Mouse (Mus musculus) limb, embryonic 14.5 days (tissue): ENCODE measurements around the gene Nkap. TPM values are rescaled to one million over a fixed set of nuclear protein-coding genes. Genes with fewer than 3 reads are reported as not detected.
"Not testable (repeated sequence)": the region's sequence is repeated elsewhere in the genome, so short reads cannot be mapped to it uniquely, and the experiment has no call there.

ENCODE experiments used
- ATAC-seq: fragments of 200-750 bp; cut with Nextera tagmentation; 2 replicates; pipeline ENCODE4 v1.8.0; 2017; ENCODE audit warnings: low read depth, moderate number of reproducible peaks, moderate TSS enrichment; ENCODE audit not compliant: low FRiP score
- DNase-seq: peaks from one replicate; pipeline ENCODE4 v3.0.0-alpha.2; 2015; ENCODE audit warnings: low spot score
- H3K27ac ChIP-seq: fragments of 300-500 bp; sonication (generic); replicated peaks from 2 replicates; pipeline ENCODE4 v1.5.1; 2014; ENCODE audit warnings: low read depth, mild to moderate bottlenecking, low read length, moderate library complexity, mixed read lengths
- H3K27me3 ChIP-seq: fragments of 300-500 bp; sonication (generic); 2 replicates; pipeline ENCODE4 v1.6.1; 2014; ENCODE audit warnings: low read length, mixed read lengths; ENCODE audit not compliant: control insufficient read depth, insufficient read depth
- H3K36me3 ChIP-seq: fragments of 300-500 bp; sonication (generic); 2 replicates; pipeline ENCODE4 v1.6.1; 2014; ENCODE audit warnings: mild to moderate bottlenecking, low read length, moderate library complexity, mixed read lengths; ENCODE audit not compliant: control insufficient read depth, insufficient read depth
- H3K4me1 ChIP-seq: fragments of 300-500 bp; sonication (generic); 2 replicates; pipeline ENCODE4 v1.6.1; 2014; ENCODE audit warnings: antibody characterized with exemption, low read length, mixed read lengths; ENCODE audit not compliant: control insufficient read depth, insufficient read depth
- H3K4me2 ChIP-seq: fragments of 300-500 bp; sonication (generic); replicated peaks from 2 replicates; pipeline ENCODE4 v1.6.1; 2014; ENCODE audit warnings: low read depth, mild to moderate bottlenecking, low read length, moderate library complexity; ENCODE audit not compliant: severe bottlenecking
- H3K4me3 ChIP-seq: fragments of 300-500 bp; sonication (generic); replicated peaks from 2 replicates; pipeline ENCODE4 v1.5.1; 2014; ENCODE audit warnings: low read length
- H3K9ac ChIP-seq: fragments of 300-500 bp; sonication (generic); 2 replicates; pipeline ENCODE4 v1.6.1; 2014; ENCODE audit warnings: mild to moderate bottlenecking, low read depth, low read length, moderate library complexity; ENCODE audit not compliant: severe bottlenecking
- H3K9me3 ChIP-seq: fragments of 300-500 bp; sonication (generic); 2 replicates; pipeline ENCODE4 v1.6.1; 2016; ENCODE audit warnings: low read length; ENCODE audit not compliant: control insufficient read depth
- POLR2A ChIP-seq: fragments of 200-500 bp; IDR thresholded peaks from 2 replicates; pipeline ENCODE4 v1.8.0; 2012; ENCODE audit warnings: inconsistent platforms, mild to moderate bottlenecking, moderate library complexity, borderline replicate concordance; ENCODE audit not compliant: insufficient read depth, insufficient read length; ENCODE audit errors: extremely low read depth
- WGBS: fragments of 180-500 bp; shearing (Covaris S2); extraction: QIAGEN DNeasy Blood & Tissue Kit; methylation state at CpG from one replicate; pipeline ENCODE4 v1.1.7; 2014; 5-methylcytosine and 5-hydroxymethylcytosine counted together
- polyA plus RNA-seq, 2 experiments: library from polyadenylated mRNA; depleted of rRNA in 1 of 2; stranded (reverse) in 1 of 2; unstranded in 1 of 2; fragments of >200 nt; fragmentation: Nextera tagmentation in 1 of 2; extraction: Ambion mirVana in 1 of 2; gene quantifications; 2 replicates each; pipeline versions ENCODE4 v1.2.1 to v1.2.3; 2012 to 2014

Gene Nkap
- polyA plus RNA-seq, 2 experiments, result 6.9 to 12.4 TPM

DNA sequence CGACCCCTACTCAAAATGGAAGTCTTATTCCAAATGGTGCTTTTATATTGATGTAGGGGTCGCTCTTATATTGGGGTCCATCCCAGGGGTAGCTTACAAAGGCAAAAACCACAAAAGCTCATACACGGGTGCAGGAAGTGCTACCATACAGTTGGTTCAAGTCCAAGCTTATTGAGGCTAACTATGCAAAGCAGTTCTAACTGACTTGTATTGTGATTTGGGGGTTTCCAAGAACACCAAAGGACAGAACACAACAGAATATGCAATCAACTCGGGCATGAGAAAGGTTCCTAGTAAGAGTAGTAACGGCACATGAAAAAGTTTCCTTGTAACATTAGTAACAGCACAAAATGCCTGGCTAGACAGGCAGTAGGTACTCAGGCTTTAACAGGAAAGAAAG, 6.4 kb upstream of the Nkap start:
- no peak for TF ChIP-seq POLR2A
- no peak for ATAC-seq
- H3K27ac ChIP-seq, result no peak overlapping the region
- 69% methylated on average over 5 of the region's 5 CpGs for WGBS
- no peak for DNase-seq
- H3K9me3 ChIP-seq, result no peaks in the 10 kb centered on the region
- no peaks in the 10 kb centered on the region for H3K36me3 ChIP-seq
- H3K9ac ChIP-seq, result no peak overlapping the region
- no peaks in the 10 kb centered on the region for H3K4me1 ChIP-seq
- no peaks in the 10 kb centered on the region for H3K27me3 ChIP-seq
- no peak overlapping the region for H3K4me3 ChIP-seq
- H3K4me2 ChIP-seq, result no peak overlapping the region

DNA sequence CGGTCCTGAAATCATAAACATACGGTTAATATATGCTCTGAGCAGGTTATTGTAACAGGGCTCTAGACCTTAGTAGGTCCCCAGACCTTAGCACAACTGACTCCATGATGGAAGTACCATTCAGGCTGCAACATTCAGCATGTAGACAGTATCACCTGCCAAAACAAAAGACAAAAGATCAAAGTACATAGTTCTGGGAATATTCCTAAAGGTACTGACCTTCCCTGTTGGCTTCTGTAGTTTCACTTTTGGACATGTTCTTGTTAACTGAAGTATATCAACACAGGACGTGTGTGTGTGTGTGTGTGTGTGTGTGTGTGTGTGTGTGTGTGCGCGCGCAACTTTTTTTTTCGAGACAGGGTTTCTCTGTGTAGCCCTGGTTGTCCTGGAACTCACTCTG, 1.1 kb upstream of the Nkap start:
- TF ChIP-seq POLR2A, result no peak
- no peak overlapping the region for H3K4me2 ChIP-seq
- 0 out of 2 replicates have a peak, but pooled peaks cover 3% of the 10 kb centered on the region for H3K4me1 ChIP-seq
- DNase-seq (no peak), ATAC-seq (no peak)
- H3K36me3 ChIP-seq, result no peaks in the 10 kb centered on the region
- H3K4me3 ChIP-seq, result no peak overlapping the region
- H3K9ac ChIP-seq, result no peak overlapping the region
- 91% methylated on average over 7 of the region's 7 CpGs for WGBS
- H3K9me3 ChIP-seq, result no peaks in the 10 kb centered on the region
- no peak overlapping the region for H3K27ac ChIP-seq
- no peaks in the 10 kb centered on the region for H3K27me3 ChIP-seq

DNA sequence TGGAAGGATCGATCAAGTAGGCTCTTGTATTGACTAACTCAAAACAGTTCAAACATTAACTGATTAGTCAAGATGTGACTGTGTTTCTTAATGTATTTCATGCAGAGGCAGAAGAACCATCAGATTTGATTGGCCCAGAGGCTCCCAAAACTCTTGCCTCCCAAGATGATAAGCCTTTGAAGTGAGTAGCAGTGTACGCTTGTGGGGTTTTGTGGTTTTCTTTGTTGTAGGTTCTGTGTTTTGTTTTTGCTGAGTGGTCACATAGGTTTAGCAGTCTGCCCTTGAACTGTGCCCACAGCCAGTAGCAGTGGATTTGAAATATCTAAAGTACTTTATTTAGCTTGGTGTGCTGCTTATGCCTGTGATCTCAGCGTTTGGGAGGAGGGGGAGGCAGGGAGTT, 15.1 kb downstream of the Nkap start:
- Histone ChIP-seq H3K4me2 (no peak overlapping the region), H3K4me3 (no peak overlapping the region), H3K4me1 (no peaks in the 10 kb centered on the region), H3K9ac (no peak overlapping the region), H3K9me3 (no peaks in the 10 kb centered on the region), H3K27ac (no peak overlapping the region), H3K27me3 (no peaks in the 10 kb centered on the region), H3K36me3 (peaks cover 9% of the 10 kb centered on the region; the same call in 1 of the 2 replicates)
- 88% methylated on average over 3 of the region's 3 CpGs for WGBS
- no peak for TF ChIP-seq POLR2A
- DNase-seq (no peak), ATAC-seq (no peak)

DNA sequence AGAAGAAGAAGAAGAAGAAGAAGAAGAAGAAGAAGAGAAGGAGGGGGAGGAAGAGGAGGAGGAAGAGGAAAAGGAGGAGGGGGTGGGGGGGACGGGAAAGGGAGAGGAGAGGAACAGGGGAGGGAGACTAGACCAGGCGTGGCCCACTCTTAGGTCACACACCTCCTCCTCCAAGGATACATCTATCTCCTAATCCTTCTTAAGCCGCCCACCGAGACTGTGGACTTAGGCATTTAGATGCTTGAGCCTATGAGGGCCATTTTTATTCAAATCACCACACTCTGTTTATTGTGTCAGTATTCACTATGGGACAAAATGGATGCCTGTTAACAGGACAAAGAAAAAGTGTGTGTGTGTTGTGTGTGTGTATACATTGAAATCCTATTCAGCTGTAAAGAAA, 17.9 kb downstream of the Nkap start:
- H3K9ac ChIP-seq, H3K27me3 ChIP-seq, H3K9me3 ChIP-seq, H3K27ac ChIP-seq, H3K36me3 ChIP-seq, ATAC-seq, H3K4me1 ChIP-seq, DNase-seq, H3K4me3 ChIP-seq, H3K4me2 ChIP-seq: not testable (repeated sequence)
- WGBS, result 83% methylated on average over 1 of the region's 4 CpGs

DNA sequence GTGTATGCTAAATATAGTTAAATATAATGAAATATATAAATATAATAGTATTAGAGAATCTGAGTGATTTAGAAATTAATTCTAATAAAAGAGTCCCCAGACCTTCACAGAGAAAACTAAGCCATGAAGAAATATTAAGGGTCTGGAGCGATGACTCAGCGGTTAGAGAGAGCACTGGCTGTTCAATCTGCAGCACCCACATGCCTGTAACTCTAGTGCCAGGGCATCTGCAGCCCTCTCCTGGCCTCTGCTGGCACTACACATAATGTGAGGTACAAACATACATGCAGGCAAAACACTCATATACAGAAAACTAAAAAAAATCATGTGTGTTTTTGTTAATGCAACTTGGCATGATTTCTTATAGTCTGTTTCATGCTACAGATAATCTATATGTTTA, 18.4 kb downstream of the Nkap start:
- DNase-seq (no peak), ATAC-seq (no peak)
- 97% methylated on average over 2 of the region's 2 CpGs for WGBS
- H3K4me2 ChIP-seq, result no peak overlapping the region
- H3K9me3 ChIP-seq, result no peaks in the 10 kb centered on the region
- no peak for TF ChIP-seq POLR2A
- no peaks in the 10 kb centered on the region for H3K27me3 ChIP-seq
- no peaks in the 10 kb centered on the region for H3K4me1 ChIP-seq
- H3K4me3 ChIP-seq, result no peak overlapping the region
- no peak overlapping the region for H3K27ac ChIP-seq
- H3K36me3 ChIP-seq, result peaks cover 3% of the 10 kb centered on the region
- H3K9ac ChIP-seq, result no peak overlapping the region

DNA sequence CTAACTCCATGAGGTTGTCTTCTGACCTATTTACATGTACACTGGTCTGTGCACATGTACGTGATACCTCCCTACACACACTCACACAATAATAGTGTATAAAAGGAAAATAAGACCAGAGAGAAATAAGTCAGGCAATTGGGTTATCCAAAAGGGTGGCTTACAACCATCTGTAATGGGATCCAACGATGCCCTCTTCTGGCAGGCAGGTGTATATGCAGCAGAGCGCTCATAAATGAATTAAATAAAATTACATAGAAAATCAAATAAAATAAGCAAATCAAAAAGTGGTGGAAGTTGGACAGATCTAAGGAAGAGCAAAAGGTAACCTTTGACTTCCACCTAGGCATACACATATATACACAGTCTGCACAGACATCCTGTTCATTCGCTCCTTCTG, 31.2 kb downstream of the Nkap start:
- Histone ChIP-seq H3K9ac (no peak overlapping the region), H3K4me3 (no peak overlapping the region), H3K4me2 (no peak overlapping the region), H3K9me3 (no peaks in the 10 kb centered on the region), H3K4me1 (no peaks in the 10 kb centered on the region), H3K27me3 (no peaks in the 10 kb centered on the region), H3K36me3 (no peaks in the 10 kb centered on the region), H3K27ac (no peak overlapping the region)
- no peak for DNase-seq
- no peak for TF ChIP-seq POLR2A
- ATAC-seq, result no peak
- 59% methylated on average over 4 of the region's 4 CpGs for WGBS
